ENCODE assay signal across 8 mouse cellular contexts in genomic region chr11:16508052-16508654, GRCm38 (mm10). TPM values are rescaled to one million over a fixed set of nuclear protein-coding genes. Genes with fewer than 3 reads are reported as not detected.
A peak's percentile ranks its signal among the peaks of the same experiment; 100 is the strongest.
DNase-seq lines count a peak whose midpoint lies in the region; ATAC-seq and TF ChIP-seq lines count a peak whose summit lies in the region.

Sec61g (minus strand) TSS chr11:16508484.

- H3K27ac ChIP-seq in hindbrain, embryonic 13.5 days: peak within 1 kb of the TSS; percentile 95

- peak within 1 kb of the TSS; percentile 90 for H3K4me3 ChIP-seq in hindbrain, embryonic 13.5 days

- POLR2A ChIA-PET in Patski (lab: Charles Lee): interaction anchor here (0.6 kb wide), 2 partner anchors 11 to 128 kb away, joined by 4 read pairs; no protein-coding TSS in a partner anchor

- peak; percentile 46 for DNase-seq in Patski (ENCODE audit: low read depth, low spot score)
- peak; percentile 93 to 95 for DNase-seq in cerebellum, postnatal 14 days
- peak; percentile 88 to 89 for DNase-seq in frontal cortex, postnatal 14 days (ENCODE audit: low spot score in 2 of 2)
- peak; percentile 86 to 88 for DNase-seq in layer of hippocampus, postnatal 25 days (ENCODE audit: extremely low spot score in 1 of 2, low spot score in 1 of 2)
- peak; percentile 95 for DNase-seq in lung, postnatal 25 days (ENCODE audit: low spot score)
- peak; percentile 96 for DNase-seq in retina, embryonic 14.5 days (ENCODE audit: low spot score)
- peak; percentile 90 for DNase-seq in thymus, postnatal 4 days

- H3K4me2 ChIP-seq in hindbrain, embryonic 13.5 days: peak within 1 kb of the TSS; percentile 89

- peaks cover 4% of the 10 kb centered on the region for H3K27me3 ChIP-seq in Patski
- no peaks in the 10 kb centered on the region for H3K27me3 ChIP-seq in hindbrain, embryonic 13.5 days

- in situ Hi-C loops in Patski (cut with MboI; ENCODE audit: low pct_unique_long_range_greater_than_20kb): loop anchor here (25.0 kb wide), 1 partner anchor 704 kb away; the partner anchor contains the start of gene Pno1

- under 1% methylated on average over 35 of the region's 35 CpGs for WGBS in hindbrain, embryonic 13.5 days

- peak; percentile 99 for ATAC-seq in Patski
- ATAC-seq in hindbrain, embryonic 13.5 days (ENCODE audit: low FRiP score): peak; percentile 100

- peak within 1 kb of the TSS; percentile 97 for H3K9ac ChIP-seq in hindbrain, embryonic 13.5 days

- peaks cover 25% of the 10 kb centered on the region for H3K36me3 ChIP-seq in hindbrain, embryonic 13.5 days

- H3K4me1 ChIP-seq in hindbrain, embryonic 13.5 days (replicated peaks): peaks cover 8% of the 10 kb centered on the region

- TF ChIP-seq CTCF in Patski (IDR thresholded peaks at IDR 0.05): no peak

- no peaks in the 10 kb centered on the region for H3K9me3 ChIP-seq in hindbrain, embryonic 13.5 days

- CTCF ChIA-PET in Patski (lab: Charles Lee): interaction anchor here (0.7 to 1.1 kb wide), 2 partner anchors 17 to 18 kb away, joined by 3 to 6 read pairs; no protein-coding TSS in a partner anchor

RNA-seq across cellular contexts. Expression of gene Sec61g, which starts in this region (rescaled TPM):
- polyA plus RNA-seq in Patski (2021): 18.1 TPM
- polyA plus RNA-seq in hindbrain, embryonic 13.5 days (2015; fragmentation: Nextera tagmentation; extraction: Ambion mirVana): 34.3 and 41.4 TPM in 2 replicates
- total RNA-seq in layer of hippocampus, postnatal 25 days (2021): 1 to 10 TPM; 7.7 to 9.4 TPM

Comparison
In these comparisons a context has a peak if more than half of its experiments do, and no peak if none do; other contexts are left out.
1. Peak in every context shown above with its lines: DNase-seq, ATAC-seq, H3K4me3 ChIP-seq and H3K27ac ChIP-seq.
2. DNase-seq: peak in every context shown above with its lines; median percentile 96 in retina, embryonic 14.5 days; 95 in lung, postnatal 25 days; 94 in cerebellum, postnatal 14 days; 90 in thymus, postnatal 4 days; 88 in frontal cortex, postnatal 14 days; 87 in layer of hippocampus, postnatal 25 days; 46 in Patski.